Mouse (Mus musculus): ENCODE measurements around the gene Prpf38a. TPM values are rescaled to one million over a fixed set of nuclear protein-coding genes. Genes with fewer than 3 reads are reported as not detected.

The Prpf38a gene
- total RNA-seq, 2 experiments from 2014 or later, result 30.6 to 31.7 TPM

Other genes with a start within 250 kb of the Prpf38a start
- 1 to 10 TPM; 3.6 to 7.8 TPM for gene Shisal2a, start 196.0 kb downstream of the Prpf38a start, total RNA-seq (2021)
- gene Gpx7, start 172.4 kb downstream of the Prpf38a start, total RNA-seq (2021), result 10 to 100 TPM in 1 of 2 experiments, 1 to 10 TPM in 1; 7.9 to 11.1 TPM
- gene Tut4, start 119.9 kb downstream of the Prpf38a start, total RNA-seq (2021), result 10 to 100 TPM; 28.7 to 37.8 TPM
- under 1 TPM; 0.53 to 0.66 TPM for gene Orc1, start 87 bp upstream of the Prpf38a start, total RNA-seq (2021)
- gene Cc2d1b, start 40.6 kb upstream of the Prpf38a start, total RNA-seq (2021), result 10 to 100 TPM; 34.3 to 50.1 TPM
- under 1 TPM; 0.23 to 0.56 TPM for gene 3110021N24Rik, start 140.3 kb upstream of the Prpf38a start, total RNA-seq (2021)
- 10 to 100 TPM; 26.3 to 31.3 TPM for gene Zfyve9, start 201.5 kb upstream of the Prpf38a start, total RNA-seq (2021)

Data from adrenal gland, postnatal 36 days (tissue).